Mouse (Mus musculus): Measurements from ENCODE around the gene Setd1a. TPM values are rescaled to one million over a fixed set of nuclear protein-coding genes. Genes with fewer than 3 reads are reported as not detected.

The Setd1a gene
- polyA plus RNA-seq, 1 experiment = 9.2 TPM

- TF ChIP-seq POLR2A (IDR thresholded peaks at IDR 0.05; ENCODE audit: low read depth, low read length) (no peak), CTCF (IDR thresholded peaks at IDR 0.05; ENCODE audit: extremely low read depth, insufficient read length, insufficient replicate concordance, low read depth, low read length) (no peak)
- 4% methylated on average over 15 of the region's 15 CpGs for WGBS
- Histone ChIP-seq H3K27me3 (ENCODE audit: control insufficient read depth, insufficient read depth, low read length) (no peaks in the 10 kb centered on the region), H3K27ac (ENCODE audit: insufficient read depth, low read depth, low read length) (peak overlapping the region; percentile 88), H3K4me3 (ENCODE audit: low read depth, low read length) (peak overlapping the region; percentile 90), H3K4me1 (ENCODE audit: control insufficient read depth, insufficient read depth, insufficient read length, low read length) (peaks cover 9% of the 10 kb centered on the region), H3K36me3 (ENCODE audit: control insufficient read depth, insufficient read depth, low read length) (peaks cover 18% of the 10 kb centered on the region)
These were observed 64.4 kb downstream of the Setd1a start for GRCm38 (mm10) chr7:127840886-127841285.

DNA sequence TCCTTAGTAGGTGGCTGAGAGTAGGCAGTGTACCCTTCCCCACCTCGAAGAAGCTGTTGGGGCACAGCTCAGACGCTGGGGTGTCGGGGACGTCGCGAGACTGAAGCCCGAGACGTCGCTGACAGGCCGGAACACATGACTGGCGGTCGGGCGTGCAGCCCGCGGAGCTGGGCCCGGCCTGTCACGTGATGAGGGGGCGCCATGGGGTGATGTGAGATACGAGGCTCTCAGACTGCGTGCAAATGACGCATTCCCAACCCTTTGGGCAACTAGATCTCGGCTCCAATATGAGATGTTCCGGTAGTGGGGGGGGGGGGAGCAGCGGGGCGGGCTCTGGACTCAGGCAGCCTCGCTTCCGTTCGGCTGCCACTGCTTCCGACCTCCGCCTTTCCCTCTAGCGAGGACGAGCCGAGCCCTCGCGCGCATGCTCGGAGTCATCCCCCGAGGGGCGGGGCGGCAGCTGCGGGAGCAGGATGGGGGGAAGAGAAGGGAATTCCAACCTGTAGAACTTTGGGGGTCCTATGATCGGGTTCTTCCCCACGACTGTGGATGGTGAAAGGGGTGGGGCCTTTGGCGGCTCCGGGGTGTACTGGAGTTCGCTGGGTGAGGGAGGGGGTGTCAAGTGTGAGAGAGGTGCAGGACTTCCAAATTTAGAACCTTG is 65.0 kb downstream of the Setd1a start:
- TF ChIP-seq CTCF (IDR thresholded peaks at IDR 0.05; ENCODE audit: extremely low read depth, insufficient read length, insufficient replicate concordance, low read depth, low read length) (no peak), POLR2A (IDR thresholded peaks at IDR 0.05; ENCODE audit: low read depth, low read length) (peak; percentile 47; the same call in 1 of the 2 replicates)
- Histone ChIP-seq H3K27me3 (ENCODE audit: control insufficient read depth, insufficient read depth, low read length) (no peaks in the 10 kb centered on the region), H3K4me3 (ENCODE audit: low read depth, low read length) (peak overlapping the region; percentile 90), H3K27ac (ENCODE audit: insufficient read depth, low read depth, low read length) (peak overlapping the region; percentile 99), H3K4me1 (ENCODE audit: control insufficient read depth, insufficient read depth, insufficient read length, low read length) (peaks cover 9% of the 10 kb centered on the region), H3K36me3 (ENCODE audit: control insufficient read depth, insufficient read depth, low read length) (peaks cover 24% of the 10 kb centered on the region)
- WGBS = 1% methylated on average over 46 of the region's 46 CpGs

DNA sequence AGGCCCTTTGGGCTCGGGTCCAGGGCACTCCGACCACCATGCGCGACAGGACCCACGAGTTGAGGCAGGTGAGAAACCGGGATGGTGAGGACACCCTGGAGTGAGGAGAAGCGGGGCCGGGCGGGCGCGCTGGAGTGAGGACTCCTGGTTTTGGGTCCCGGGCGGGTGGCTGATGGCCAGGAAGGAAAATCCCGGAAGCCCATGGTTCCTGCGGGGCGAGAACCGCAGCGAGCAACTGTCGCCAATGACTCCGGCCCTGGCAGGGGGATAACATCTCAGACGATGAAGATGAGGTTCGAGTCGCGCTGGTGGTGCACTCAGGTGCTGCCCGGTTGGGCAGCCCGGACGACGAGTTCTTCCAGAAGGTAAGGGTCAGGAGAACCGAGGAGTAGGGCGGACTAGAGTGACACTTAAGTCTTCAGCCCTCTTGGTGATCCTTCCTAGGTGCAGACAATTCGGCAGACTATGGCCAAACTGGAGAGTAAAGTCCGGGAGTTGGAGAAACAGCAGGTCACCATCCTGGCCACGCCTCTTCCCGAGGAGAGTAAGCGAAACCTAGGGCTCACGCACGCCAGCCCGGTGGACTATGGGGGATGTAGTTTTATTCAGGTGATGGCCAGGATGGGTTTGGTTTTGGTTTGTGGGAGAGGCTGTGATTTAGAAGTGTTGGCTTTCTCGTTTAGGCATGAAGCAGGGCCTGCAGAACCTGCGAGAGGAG is 65.7 kb downstream of the Setd1a start:
- Histone ChIP-seq H3K4me1 (ENCODE audit: control insufficient read depth, insufficient read depth, insufficient read length, low read length) (peaks cover 9% of the 10 kb centered on the region), H3K27ac (ENCODE audit: insufficient read depth, low read depth, low read length) (peak overlapping the region; percentile 99), H3K36me3 (ENCODE audit: control insufficient read depth, insufficient read depth, low read length) (peaks cover 29% of the 10 kb centered on the region), H3K4me3 (ENCODE audit: low read depth, low read length) (peak overlapping the region; percentile 90), H3K27me3 (ENCODE audit: control insufficient read depth, insufficient read depth, low read length) (no peaks in the 10 kb centered on the region)
- TF ChIP-seq POLR2A (IDR thresholded peaks at IDR 0.05; ENCODE audit: low read depth, low read length) (peak; percentile 91), CTCF (IDR thresholded peaks at IDR 0.05; ENCODE audit: extremely low read depth, insufficient read length, insufficient replicate concordance, low read depth, low read length) (no peak)
- under 1% methylated on average over 40 of the region's 40 CpGs for WGBS

Other genes with a start within 250 kb of the Setd1a start
- gene Tmem265, start 215.3 kb upstream of the Setd1a start, polyA plus RNA-seq (2012; rRNA removed) = 3.0 and 4.8 TPM in 2 replicates
- 23.3 and 43.2 TPM in 2 replicates for gene Phkg2, start 203.3 kb upstream of the Setd1a start, polyA plus RNA-seq (2012; rRNA removed)
- 1.5 TPM in 2 replicates for gene Ccdc189, start 188.1 kb upstream of the Setd1a start, polyA plus RNA-seq (2012; rRNA removed)
- 10.6 and 20.6 TPM in 2 replicates for gene Rnf40, start 187.9 kb upstream of the Setd1a start, polyA plus RNA-seq (2012; rRNA removed)
- gene Zfp629, start 160.9 kb upstream of the Setd1a start, polyA plus RNA-seq (2012; rRNA removed) = 4.4 and 5.5 TPM in 2 replicates
- gene Bcl7c, start 67.7 kb upstream of the Setd1a start, polyA plus RNA-seq (2012; rRNA removed) = 11.1 and 24.6 TPM in 2 replicates
- 7.1 and 8.3 TPM in 2 replicates for gene Ctf1, start 63.9 kb upstream of the Setd1a start, polyA plus RNA-seq (2012; rRNA removed)
- not detected in 2 replicates for gene Ctf2, start 44.5 kb upstream of the Setd1a start, polyA plus RNA-seq (2012; rRNA removed)
- gene Fbxl19, start 32.1 kb upstream of the Setd1a start, polyA plus RNA-seq (2012; rRNA removed) = 23.2 and 53.0 TPM in 2 replicates
- 17.9 and 21.3 TPM in 2 replicates for gene Orai3, start 6.9 kb upstream of the Setd1a start, polyA plus RNA-seq (2012; rRNA removed)
- gene Gm49388, start 8.9 kb downstream of the Setd1a start, polyA plus RNA-seq (2012; rRNA removed) = 0.39 TPM in 1 of 2 replicates, not detected in the other
- 31.3 and 45.7 TPM in 2 replicates for gene Hsd3b7, start 23.9 kb downstream of the Setd1a start, polyA plus RNA-seq (2012; rRNA removed)
- gene Stx4a, start 47.6 kb downstream of the Setd1a start, polyA plus RNA-seq (2012; rRNA removed) = 27.3 and 68.2 TPM in 2 replicates
- gene Stx1b, start 47.9 kb downstream of the Setd1a start, polyA plus RNA-seq (2012; rRNA removed) = 1.2 and 1.8 TPM in 2 replicates
- 8.0 and 13.6 TPM in 2 replicates for gene Zfp646, start 99.6 kb downstream of the Setd1a start, polyA plus RNA-seq (2012; rRNA removed)
- gene Zfp668, start 100.2 kb downstream of the Setd1a start, polyA plus RNA-seq (2012; rRNA removed) = 3.7 and 7.1 TPM in 2 replicates
- gene Prss53, start 114.3 kb downstream of the Setd1a start, polyA plus RNA-seq (2012; rRNA removed) = 1.6 and 2.1 TPM in 2 replicates
- gene Gm21974, start 118.8 kb downstream of the Setd1a start, polyA plus RNA-seq (2012; rRNA removed) = not detected in 2 replicates
- gene Vkorc1, start 118.9 kb downstream of the Setd1a start, polyA plus RNA-seq (2012; rRNA removed) = 94.3 and 97.7 TPM in 2 replicates
- gene Bckdk, start 127.4 kb downstream of the Setd1a start, polyA plus RNA-seq (2012; rRNA removed) = 54.4 and 68.3 TPM in 2 replicates
- gene Kat8, start 135.8 kb downstream of the Setd1a start, polyA plus RNA-seq (2012; rRNA removed) = 5.2 and 8.3 TPM in 2 replicates
- gene Prss8, start 153.4 kb downstream of the Setd1a start, polyA plus RNA-seq (2012; rRNA removed) = 30.0 and 41.3 TPM in 2 replicates
- 2.6 and 3.3 TPM in 2 replicates for gene Prss36, start 170.1 kb downstream of the Setd1a start, polyA plus RNA-seq (2012; rRNA removed)
- gene Fus, start 190.8 kb downstream of the Setd1a start, polyA plus RNA-seq (2012; rRNA removed) = 90.6 and 184 TPM in 2 replicates
- 602 and 952 TPM in 2 replicates for gene Pycard, start 217.2 kb downstream of the Setd1a start, polyA plus RNA-seq (2012; rRNA removed)
- 7.4 and 8.8 TPM in 2 replicates for gene Trim72, start 227.3 kb downstream of the Setd1a start, polyA plus RNA-seq (2012; rRNA removed)

Measured in small intestine, adult 2 months (tissue).